In genomic region chr5:138088366-138088765, GRCm38 (mm10) we compare ENCODE assay signal across 28 mouse cellular contexts. TPM values are rescaled to one million over a fixed set of nuclear protein-coding genes. Genes with fewer than 3 reads are reported as not detected.
DNase-seq lines count a peak whose midpoint lies in the region; ATAC-seq and TF ChIP-seq lines count a peak whose summit lies in the region.
"Had no signal": no experiment of that assay in that cellular context is flagged by ENCODE, and none has a peak within 500 bp of the region (broad histone marks: within the 10 kb centered on the region; RNA-seq: fewer than 3 reads in every experiment).

No protein-coding gene starts in this region.

- H3K9me3 ChIP-seq in intestine, embryonic 14.5 days (ENCODE audit: control insufficient read depth, low read length): no peaks in the 10 kb centered on the region
- no peaks in the 10 kb centered on the region for H3K9me3 ChIP-seq in liver, embryonic 13.5 days (replicated peaks)
- H3K9me3 ChIP-seq: hindbrain, embryonic 10.5 days had no signal

- peaks cover 17% of the 10 kb centered on the region for H3K36me3 ChIP-seq in liver, adult 2 months (ENCODE audit: control insufficient read depth, insufficient read depth, low read length)
- H3K36me3 ChIP-seq in intestine, embryonic 14.5 days (ENCODE audit: control insufficient read depth, insufficient read depth, low read length): peaks cover 18% of the 10 kb centered on the region
- peaks cover 28% of the 10 kb centered on the region for H3K36me3 ChIP-seq in liver, embryonic 13.5 days

- peak overlapping the region; percentile 25 for H3K4me2 ChIP-seq in intestine, embryonic 14.5 days (ENCODE audit: low read length)
- peak overlapping the region; percentile 33 for H3K4me2 ChIP-seq in liver, embryonic 13.5 days
- H3K4me2 ChIP-seq: midbrain, embryonic 11.5 days had no signal

- H3K79me2 ChIP-seq in liver, adult 2 months (ENCODE audit: control insufficient read depth, insufficient read depth, low read length): peaks cover 26% of the 10 kb centered on the region; the same call in 1 of the 2 replicates

- peak; percentile 65 for DNase-seq in liver, adult 2 months (ENCODE audit: extremely low read depth, low read depth, low spot score)
- DNase-seq in liver: no peak
- no peak for DNase-seq in intestine, embryonic 14.5 days (ENCODE audit: low spot score)
- DNase-seq in kidney, adult 9 months: peak; percentile 87
- no peak for DNase-seq in liver, embryonic 13.5 days
- no peak for DNase-seq in frontal cortex, postnatal 10 days (ENCODE audit: low spot score in 2 of 2)
- no peak for DNase-seq in adrenal gland, adult 8-10 months
- DNase-seq in natural killer cell, adult 2 months (ENCODE audit: low spot score in 2 of 2): no peak
- DNase-seq: adrenal gland, postnatal 10 days; cerebellum, adult 18-20 months; heart, adult 18-20 months; right cerebral cortex, postnatal 4 days; thymus, adult 2 months had no signal

- no peak for TF ChIP-seq POLR2A in liver, adult 2 months (IDR thresholded peaks at IDR 0.05; ENCODE audit: extremely low read depth, insufficient read depth, low read length)

- H3K9ac ChIP-seq in liver, adult 2 months (ENCODE audit: low read depth, low read length): 0 out of 2 replicates have a peak overlapping the region, but pooled peaks have one; percentile 19
- H3K9ac ChIP-seq in intestine, embryonic 14.5 days (ENCODE audit: low read length): peak overlapping the region; percentile 13; the same call in 1 of the 2 replicates
- peak overlapping the region; percentile 44; the same call in 1 of the 2 replicates for H3K9ac ChIP-seq in liver, embryonic 13.5 days

- no peak for ATAC-seq in intestine, embryonic 14.5 days (replicated peaks; ENCODE audit: low FRiP score, low TSS enrichment, low read depth)
- no peak for ATAC-seq in liver, embryonic 13.5 days (ENCODE audit: low read depth)
- ATAC-seq: forebrain, embryonic 16.5 days; inflammation-experienced regulatory T-cells, adult 6 months had no signal

- 21% methylated on average over 3 of the region's 3 CpGs for WGBS in liver, adult 2 months
- 71% methylated on average over 3 of the region's 3 CpGs for WGBS in intestine, embryonic 14.5 days
- WGBS in liver, embryonic 13.5 days (ENCODE audit: insufficient replicate concordance): 68% methylated on average over 3 of the region's 3 CpGs

- TF ChIP-seq CTCF in liver, adult 2 months (IDR thresholded peaks at IDR 0.05; ENCODE audit: low read depth, low read length): no peak

- no peaks in the 10 kb centered on the region for H3K27me3 ChIP-seq in liver, adult 2 months (ENCODE audit: control insufficient read depth, insufficient read depth, low read length)
- H3K27me3 ChIP-seq in intestine, embryonic 14.5 days (replicated peaks; ENCODE audit: control insufficient read depth, insufficient read depth, low read length): no peaks in the 10 kb centered on the region
- H3K27me3 ChIP-seq in liver, embryonic 13.5 days: no peaks in the 10 kb centered on the region
- H3K27me3 ChIP-seq: CH12.LX had no signal

- H3K27ac ChIP-seq in liver, adult 2 months (replicated peaks; ENCODE audit: insufficient read depth, low read depth, low read length): peak overlapping the region; percentile 84
- 0 out of 2 replicates have a peak overlapping the region, but pooled peaks have one; percentile 4 for H3K27ac ChIP-seq in intestine, embryonic 14.5 days (ENCODE audit: low read depth)
- peak overlapping the region; percentile 58; the same call in 1 of the 2 replicates for H3K27ac ChIP-seq in liver, embryonic 13.5 days
- H3K27ac ChIP-seq: hindbrain, embryonic 10.5 days; macrophage had no signal

- H3K4me1 ChIP-seq in liver, adult 2 months (ENCODE audit: control insufficient read depth, insufficient read depth, low read length): peaks cover 37% of the 10 kb centered on the region
- peaks cover 20% of the 10 kb centered on the region for H3K4me1 ChIP-seq in intestine, embryonic 14.5 days (replicated peaks; ENCODE audit: control insufficient read depth, insufficient read depth, low read length)
- peaks cover 54% of the 10 kb centered on the region for H3K4me1 ChIP-seq in liver, embryonic 13.5 days (replicated peaks)

- no peak overlapping the region for H3K4me3 ChIP-seq in liver, adult 2 months (ENCODE audit: insufficient read depth, low read depth, low read length)
- H3K4me3 ChIP-seq in intestine, embryonic 14.5 days (ENCODE audit: low read depth, low read length): no peak overlapping the region
- H3K4me3 ChIP-seq in liver, embryonic 13.5 days (replicated peaks): no peak overlapping the region
- H3K4me3 ChIP-seq: erythroblast, embryonic 14.5 days; hindbrain, embryonic 10.5 days had no signal

RNA-seq across cellular contexts. Expression of gene Zkscan1, which starts 3.5 kb away (rescaled TPM):
- total RNA-seq in liver, adult 2 months (2014; rRNA removed): 22.2 and 24.3 TPM in 2 replicates
- 3.1 and 3.9 TPM in 2 replicates for polyA plus RNA-seq in liver, adult 2 months (2012; rRNA removed)
- polyA plus RNA-seq in intestine, embryonic 14.5 days (2014; fragmentation: Nextera tagmentation; extraction: Ambion mirVana): 24.5 and 26.3 TPM in 2 replicates
- 3.8 and 5.2 TPM in 2 replicates for polyA plus RNA-seq in liver, embryonic 13.5 days (2015; fragmentation: Nextera tagmentation; extraction: Ambion mirVana)
- total RNA-seq in adrenal gland, adult 8-10 months (2022): 10 to 100 TPM; 39.6 to 51.4 (median 47.6) TPM

RNA-seq across cellular contexts. Expression of gene Zscan21, which starts 28.3 kb away (rescaled TPM):
- 8.9 and 10.2 TPM in 2 replicates for total RNA-seq in liver, adult 2 months (2014; rRNA removed)
- polyA plus RNA-seq in liver, adult 2 months (2012; rRNA removed): 6.0 and 6.8 TPM in 2 replicates
- 53.6 and 66.2 TPM in 2 replicates for polyA plus RNA-seq in intestine, embryonic 14.5 days (2014; fragmentation: Nextera tagmentation; extraction: Ambion mirVana)
- 15.4 and 16.0 TPM in 2 replicates for polyA plus RNA-seq in liver, embryonic 13.5 days (2015; fragmentation: Nextera tagmentation; extraction: Ambion mirVana)
- total RNA-seq in adrenal gland, adult 8-10 months (2022): 10 to 100 TPM; 16.7 to 18.8 (median 17.1) TPM

RNA-seq across cellular contexts. Expression of gene Smok3c, which starts 35.4 kb away (rescaled TPM):
- not detected in 2 replicates for total RNA-seq in liver, adult 2 months (2014; rRNA removed)
- not detected in 2 replicates for polyA plus RNA-seq in liver, adult 2 months (2012; rRNA removed)
- not detected in 2 replicates for polyA plus RNA-seq in intestine, embryonic 14.5 days (2014; fragmentation: Nextera tagmentation; extraction: Ambion mirVana)
- polyA plus RNA-seq in liver, embryonic 13.5 days (2015; fragmentation: Nextera tagmentation; extraction: Ambion mirVana): not detected in 2 replicates
- total RNA-seq in adrenal gland, adult 8-10 months (2022): not detected
- total RNA-seq: adrenal gland, postnatal 10 days; CH12.LX; common myeloid progenitor, adult 5-6 weeks; gastrocnemius, adult 8-10 months; heart, adult 18-20 months; layer of hippocampus, postnatal 10 days; left cerebral cortex, postnatal 14 days had no signal
- polyA plus RNA-seq: embryonic facial prominence, embryonic 11.5 days; erythroblast, embryonic 14.5 days; forebrain, embryonic 16.5 days; heart, embryonic 14.5 days; hindbrain, embryonic 10.5 days; inflammation-experienced regulatory T-cells, adult 6 months; limb, embryonic 14.5 days; macrophage; midbrain, embryonic 11.5 days; thymus, adult 2 months; urinary bladder, adult 2 months had no signal

Comparison
In these comparisons a context has a peak if more than half of its experiments do, and no peak if none do; other contexts are left out.
1. DNase-seq: peak in liver, adult 2 months (single experiment) and kidney, adult 9 months (single experiment); none in liver (single experiment), intestine, embryonic 14.5 days (single experiment), liver, embryonic 13.5 days (single experiment), frontal cortex, postnatal 10 days (0 of 2), adrenal gland, adult 8-10 months (single experiment) and natural killer cell, adult 2 months (0 of 2).
2. H3K27ac ChIP-seq: peak in every context shown above with its lines; median percentile 84 in liver, adult 2 months; 58 in liver, embryonic 13.5 days; 4 in intestine, embryonic 14.5 days.
3. Peak in every context shown above with its lines, with median percentiles within 50 percentile points of each other: H3K9ac ChIP-seq.